Mouse (Mus musculus) neural tube, embryonic 12.5 days (tissue): Measurements from ENCODE around the gene Sorl1. TPM values are rescaled to one million over a fixed set of nuclear protein-coding genes. Genes with fewer than 3 reads are reported as not detected.

Experiments
- polyA plus RNA-seq: library from polyadenylated mRNA; unstranded; fragments of >200 nt; fragmentation: Nextera tagmentation; extraction: Ambion mirVana; gene quantifications from 2 replicates; pipeline ENCODE4 v1.2.1, GENCODE M21; 2016

The Sorl1 gene
- polyA plus RNA-seq, 1 experiment from 2014 or later: 16.4 TPM

Other genes with a start within 250 kb of the Sorl1 start
- gene Sc5d, start 140.0 kb upstream of the Sorl1 start, polyA plus RNA-seq: 63.5 and 64.1 TPM in 2 replicates